Mouse (Mus musculus): Measurements from ENCODE around the gene Tmem119. TPM values are rescaled to one million over a fixed set of nuclear protein-coding genes. Genes with fewer than 3 reads are reported as not detected.

Tmem119 gene
- polyA plus RNA-seq, 1 experiment from 2014 or later, result 51.1 TPM

DNA sequence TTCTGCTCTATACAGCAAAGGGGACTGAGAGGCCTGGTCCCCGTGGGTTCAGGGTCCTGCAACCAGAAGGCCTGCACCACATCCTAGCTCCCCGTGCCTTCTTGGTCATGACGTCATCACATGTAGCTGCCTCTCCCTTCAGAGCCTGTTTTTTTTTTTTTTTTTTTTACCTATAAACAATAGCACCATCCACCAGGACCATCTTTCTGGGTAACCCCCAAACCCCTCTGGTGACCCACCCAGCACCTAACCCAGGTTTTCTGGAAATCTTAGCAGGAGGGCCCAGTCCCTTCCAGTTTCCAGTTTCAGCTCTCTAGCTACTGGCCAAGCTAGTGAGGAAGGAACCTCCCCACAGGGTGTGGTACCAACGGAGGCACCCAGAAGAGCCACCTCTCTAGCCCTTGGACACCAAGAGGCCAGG is 27.7 kb upstream of the Tmem119 start:
- no peak overlapping the region for H3K4me2 ChIP-seq (ENCODE audit: low read depth, low read length)
- no peaks in the 10 kb centered on the region for H3K4me1 ChIP-seq (replicated peaks; ENCODE audit: control insufficient read depth, insufficient read depth, low read length)
- H3K27me3 ChIP-seq (ENCODE audit: control insufficient read depth, insufficient read depth, low read depth, low read length), result no peaks in the 10 kb centered on the region; the same call in 1 of the 2 replicates
- H3K4me3 ChIP-seq (ENCODE audit: low read length), result no peak overlapping the region
- H3K36me3 ChIP-seq (ENCODE audit: control insufficient read depth, insufficient read depth, low read length), result no peaks in the 10 kb centered on the region
- 32% methylated on average over 3 of the region's 4 CpGs for WGBS
- no peak overlapping the region for H3K27ac ChIP-seq (ENCODE audit: low read length)
- H3K9ac ChIP-seq (ENCODE audit: low read length), result no peak overlapping the region
- ATAC-seq (ENCODE audit: low read depth), result no peak; the same call in 1 of the 2 replicates
- no peaks in the 10 kb centered on the region for H3K9me3 ChIP-seq (ENCODE audit: control insufficient read depth, low read length)

DNA sequence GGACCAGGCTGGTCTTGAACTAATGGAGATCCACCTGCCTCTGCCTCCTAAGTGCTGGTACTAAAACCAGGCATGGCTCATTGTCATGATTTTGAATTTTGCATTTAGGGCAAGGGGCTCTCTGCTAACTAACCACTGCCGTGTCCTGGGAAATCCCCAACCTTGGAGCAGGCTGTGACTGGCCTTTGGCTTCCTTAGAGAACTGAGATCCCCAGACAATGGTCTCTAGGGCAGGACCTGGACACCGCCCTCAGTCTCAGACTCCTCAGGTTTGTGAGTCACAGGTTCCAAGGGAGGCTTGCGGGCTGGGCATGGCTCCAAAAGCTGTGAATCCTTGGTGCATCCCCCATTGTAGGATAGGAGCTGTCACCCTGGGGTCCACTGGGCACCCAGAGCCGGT is 26.3 kb upstream of the Tmem119 start:
- Histone ChIP-seq H3K4me3 (ENCODE audit: low read length) (no peak overlapping the region), H3K9ac (ENCODE audit: low read length) (no peak overlapping the region), H3K36me3 (ENCODE audit: control insufficient read depth, insufficient read depth, low read length) (no peaks in the 10 kb centered on the region), H3K9me3 (ENCODE audit: control insufficient read depth, low read length) (no peaks in the 10 kb centered on the region), H3K27me3 (ENCODE audit: control insufficient read depth, insufficient read depth, low read depth, low read length) (no peaks in the 10 kb centered on the region; the same call in 1 of the 2 replicates), H3K27ac (ENCODE audit: low read length) (no peak overlapping the region), H3K4me1 (replicated peaks; ENCODE audit: control insufficient read depth, insufficient read depth, low read length) (no peaks in the 10 kb centered on the region), H3K4me2 (ENCODE audit: low read depth, low read length) (no peak overlapping the region)
- WGBS, result 82% methylated on average over 4 of the region's 4 CpGs
- no peak for ATAC-seq (ENCODE audit: low read depth)

DNA sequence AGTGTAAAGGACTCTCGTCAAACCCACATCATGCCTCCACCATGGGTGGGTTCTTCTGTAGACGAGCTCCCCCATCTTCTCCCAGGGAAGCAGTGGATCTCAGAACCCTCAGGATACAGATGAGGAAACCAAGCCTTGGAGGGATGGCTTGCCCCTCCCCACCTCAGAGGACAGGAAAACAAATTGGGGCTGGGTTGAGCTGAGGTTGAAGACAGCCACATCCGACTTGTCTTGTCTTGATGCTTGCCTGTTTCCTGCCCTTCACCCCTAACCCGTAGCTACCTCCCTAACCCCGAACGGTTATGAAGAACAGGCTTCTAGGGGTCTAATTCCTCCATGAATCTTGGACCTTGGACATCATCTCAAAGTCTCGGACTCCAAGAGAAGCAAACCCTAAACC is 25.2 kb upstream of the Tmem119 start:
- Histone ChIP-seq H3K9ac (ENCODE audit: low read length) (no peak overlapping the region), H3K9me3 (ENCODE audit: control insufficient read depth, low read length) (no peaks in the 10 kb centered on the region), H3K27ac (ENCODE audit: low read length) (no peak overlapping the region), H3K36me3 (ENCODE audit: control insufficient read depth, insufficient read depth, low read length) (no peaks in the 10 kb centered on the region), H3K27me3 (ENCODE audit: control insufficient read depth, insufficient read depth, low read depth, low read length) (no peaks in the 10 kb centered on the region; the same call in 1 of the 2 replicates), H3K4me2 (ENCODE audit: low read depth, low read length) (no peak overlapping the region), H3K4me1 (replicated peaks; ENCODE audit: control insufficient read depth, insufficient read depth, low read length) (no peaks in the 10 kb centered on the region), H3K4me3 (ENCODE audit: low read length) (no peak overlapping the region)
- 66% methylated on average over 7 of the region's 7 CpGs for WGBS
- ATAC-seq (ENCODE audit: low read depth), result no peak

DNA sequence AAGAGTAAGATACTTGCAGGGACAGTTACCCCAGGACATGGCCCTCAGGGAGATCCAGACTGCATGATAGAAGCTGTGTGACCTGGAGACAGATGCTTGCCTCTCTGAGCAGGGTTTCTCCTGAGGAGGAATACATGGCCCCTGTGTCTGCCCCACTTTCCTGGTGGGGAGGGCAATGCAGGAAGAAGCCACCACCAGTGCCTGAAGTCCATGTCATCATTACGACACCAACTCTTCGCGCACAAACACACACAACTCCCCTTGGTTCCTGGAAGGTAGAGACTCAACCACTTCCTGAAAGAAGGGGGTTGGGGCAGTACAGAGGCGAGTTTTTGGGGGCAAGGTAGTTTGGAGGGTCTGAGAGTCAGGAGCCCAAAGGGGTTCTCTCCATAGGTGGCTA is 23.9 kb upstream of the Tmem119 start:
- Histone ChIP-seq H3K9ac (ENCODE audit: low read length) (no peak overlapping the region), H3K27ac (ENCODE audit: low read length) (no peak overlapping the region), H3K4me2 (ENCODE audit: low read depth, low read length) (no peak overlapping the region), H3K4me1 (replicated peaks; ENCODE audit: control insufficient read depth, insufficient read depth, low read length) (no peaks in the 10 kb centered on the region), H3K9me3 (ENCODE audit: control insufficient read depth, low read length) (no peaks in the 10 kb centered on the region), H3K27me3 (ENCODE audit: control insufficient read depth, insufficient read depth, low read depth, low read length) (no peaks in the 10 kb centered on the region; the same call in 1 of the 2 replicates), H3K36me3 (ENCODE audit: control insufficient read depth, insufficient read depth, low read length) (no peaks in the 10 kb centered on the region), H3K4me3 (ENCODE audit: low read length) (no peak overlapping the region)
- WGBS, result 81% methylated on average over 4 of the region's 4 CpGs
- no peak for ATAC-seq (ENCODE audit: low read depth)

DNA sequence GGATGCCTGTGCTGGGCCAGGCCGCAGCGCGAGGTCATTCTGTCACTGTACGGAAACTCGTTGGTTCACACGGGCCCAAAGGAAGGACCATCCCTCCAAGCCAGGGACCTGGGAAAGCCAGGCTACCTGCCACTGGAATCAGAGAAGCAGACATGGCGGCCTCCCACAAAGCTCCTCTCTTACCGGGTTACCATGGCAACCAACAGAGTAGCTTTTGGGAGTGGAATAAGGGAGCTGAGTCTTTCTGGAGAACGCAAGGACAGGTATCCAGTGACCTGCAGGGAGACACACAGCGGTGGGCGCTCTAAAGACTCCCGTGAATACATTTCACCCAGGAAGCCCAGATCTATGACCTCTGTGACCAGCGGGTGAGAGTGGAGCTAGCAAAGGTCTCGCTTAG is 18.3 kb upstream of the Tmem119 start:
- no peaks in the 10 kb centered on the region; the same call in 1 of the 2 replicates for H3K27me3 ChIP-seq (ENCODE audit: control insufficient read depth, insufficient read depth, low read depth, low read length)
- WGBS, result 59% methylated on average over 14 of the region's 14 CpGs
- no peak overlapping the region for H3K4me3 ChIP-seq (ENCODE audit: low read length)
- no peak overlapping the region for H3K4me2 ChIP-seq (ENCODE audit: low read depth, low read length)
- H3K9ac ChIP-seq (ENCODE audit: low read length), result no peak overlapping the region
- no peaks in the 10 kb centered on the region for H3K9me3 ChIP-seq (ENCODE audit: control insufficient read depth, low read length)
- H3K27ac ChIP-seq (ENCODE audit: low read length), result no peak overlapping the region
- no peak for ATAC-seq (ENCODE audit: low read depth)
- H3K4me1 ChIP-seq (replicated peaks; ENCODE audit: control insufficient read depth, insufficient read depth, low read length), result no peaks in the 10 kb centered on the region
- H3K36me3 ChIP-seq (ENCODE audit: control insufficient read depth, insufficient read depth, low read length), result no peaks in the 10 kb centered on the region

DNA sequence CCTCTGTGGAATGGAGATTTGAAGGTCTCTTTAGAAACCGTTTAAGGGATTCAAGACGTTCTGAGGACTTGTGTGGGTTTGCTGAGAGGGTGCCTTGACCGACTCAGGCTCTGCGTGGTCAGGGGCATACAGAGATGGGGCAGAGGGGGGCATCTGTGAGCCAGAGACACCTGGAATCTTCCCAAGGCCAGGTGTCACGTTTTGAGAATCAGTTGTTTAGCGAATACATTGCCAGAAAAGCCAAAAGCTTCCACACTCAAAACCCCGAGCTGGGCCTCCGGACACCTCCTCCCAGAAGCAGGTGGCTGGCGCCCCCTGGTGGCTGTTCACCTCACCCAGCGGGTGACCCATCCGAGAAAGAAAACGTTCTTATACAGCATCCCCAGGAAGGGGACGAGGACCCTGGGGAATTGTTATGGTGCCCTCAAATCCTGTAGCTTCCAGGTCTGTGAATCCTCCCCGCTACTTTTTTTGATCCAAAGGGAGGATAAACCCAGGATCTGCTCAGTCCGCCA is 15.4 kb upstream of the Tmem119 start:
- ATAC-seq (ENCODE audit: low read depth), result peak; percentile 59; the same call in 1 of the 2 replicates
- WGBS, result 11% methylated on average over 15 of the region's 15 CpGs
- Histone ChIP-seq H3K9ac (ENCODE audit: low read length) (peak overlapping the region; percentile 32; the same call in 1 of the 2 replicates), H3K4me3 (ENCODE audit: low read length) (no peak overlapping the region), H3K4me1 (replicated peaks; ENCODE audit: control insufficient read depth, insufficient read depth, low read length) (no peaks in the 10 kb centered on the region), H3K36me3 (ENCODE audit: control insufficient read depth, insufficient read depth, low read length) (no peaks in the 10 kb centered on the region), H3K4me2 (ENCODE audit: low read depth, low read length) (no peak overlapping the region), H3K9me3 (ENCODE audit: control insufficient read depth, low read length) (no peaks in the 10 kb centered on the region), H3K27ac (ENCODE audit: low read length) (no peak overlapping the region), H3K27me3 (ENCODE audit: control insufficient read depth, insufficient read depth, low read depth, low read length) (no peaks in the 10 kb centered on the region; the same call in 1 of the 2 replicates)

DNA sequence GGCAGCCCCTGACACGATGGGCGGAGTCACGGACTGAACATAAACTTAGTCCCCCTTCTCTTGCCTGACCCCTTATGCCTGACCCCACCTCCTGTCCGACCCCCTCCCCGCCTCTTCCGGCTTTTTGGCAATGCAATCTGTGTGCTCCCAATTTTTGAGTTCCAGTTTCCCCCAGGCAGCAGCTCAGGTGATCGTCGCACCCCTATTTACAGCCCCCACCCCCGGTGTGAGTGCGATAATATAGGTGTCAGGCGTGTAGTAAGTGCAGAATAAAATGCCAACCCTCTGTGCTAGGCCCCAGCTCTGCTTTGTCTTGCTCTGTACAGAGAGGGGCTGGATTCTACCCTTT is 14.7 kb upstream of the Tmem119 start:
- no peaks in the 10 kb centered on the region for H3K36me3 ChIP-seq (ENCODE audit: control insufficient read depth, insufficient read depth, low read length)
- no peaks in the 10 kb centered on the region; the same call in 1 of the 2 replicates for H3K27me3 ChIP-seq (ENCODE audit: control insufficient read depth, insufficient read depth, low read depth, low read length)
- no peak overlapping the region for H3K27ac ChIP-seq (ENCODE audit: low read length)
- H3K4me3 ChIP-seq (ENCODE audit: low read length), result no peak overlapping the region
- ATAC-seq (ENCODE audit: low read depth), result no peak
- WGBS, result 51% methylated on average over 11 of the region's 11 CpGs
- no peak overlapping the region for H3K4me2 ChIP-seq (ENCODE audit: low read depth, low read length)
- no peaks in the 10 kb centered on the region for H3K4me1 ChIP-seq (replicated peaks; ENCODE audit: control insufficient read depth, insufficient read depth, low read length)
- H3K9me3 ChIP-seq (ENCODE audit: control insufficient read depth, low read length), result no peaks in the 10 kb centered on the region
- H3K9ac ChIP-seq (ENCODE audit: low read length), result no peak overlapping the region

DNA sequence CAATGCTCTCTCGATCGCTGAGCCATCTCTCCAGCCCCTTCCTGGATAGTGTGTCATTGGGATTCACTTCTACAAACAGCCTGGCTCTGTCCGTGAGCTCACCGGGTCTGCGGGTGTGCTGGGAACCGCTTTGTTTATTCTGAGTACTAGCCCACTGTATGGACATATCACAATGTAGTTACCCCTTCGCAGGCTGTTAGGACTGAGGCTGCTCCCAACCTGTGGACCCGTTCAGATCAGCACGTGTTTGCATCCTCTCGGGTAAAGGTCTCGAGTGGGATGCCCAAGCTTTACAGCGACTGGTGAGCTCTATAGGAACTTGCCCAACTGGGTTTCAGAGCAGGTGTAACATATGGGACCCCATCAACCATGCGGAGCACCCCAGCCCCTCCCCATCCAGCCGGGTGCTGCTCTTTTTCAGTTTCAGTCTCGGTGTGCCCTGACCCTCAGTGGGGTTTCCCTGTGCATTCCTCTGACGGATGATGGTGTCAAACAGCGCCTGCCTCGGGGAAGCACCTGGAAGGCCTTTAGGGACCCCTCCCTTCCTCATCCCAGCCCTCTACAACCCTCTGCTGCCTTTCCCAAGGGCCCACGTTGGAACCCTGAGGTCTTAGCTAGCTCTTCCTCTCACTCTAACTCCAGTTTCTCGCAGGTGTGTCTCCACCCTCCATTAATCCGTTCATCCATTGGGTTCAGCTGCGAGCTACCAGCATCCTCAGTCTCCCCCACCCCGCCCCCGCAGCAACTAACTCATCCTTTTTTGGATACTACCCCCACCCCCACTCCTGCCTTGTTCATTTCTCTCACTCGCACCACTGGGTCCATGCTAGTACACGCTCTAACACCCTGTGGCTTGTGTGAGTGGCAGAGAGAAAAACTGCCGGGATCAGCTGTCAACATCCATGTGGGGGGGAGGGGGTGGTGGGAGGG is 14.1 kb upstream of the Tmem119 start:
- Histone ChIP-seq H3K9me3 (ENCODE audit: control insufficient read depth, low read length) (no peaks in the 10 kb centered on the region), H3K4me1 (replicated peaks; ENCODE audit: control insufficient read depth, insufficient read depth, low read length) (no peaks in the 10 kb centered on the region), H3K36me3 (ENCODE audit: control insufficient read depth, insufficient read depth, low read length) (no peaks in the 10 kb centered on the region), H3K27me3 (ENCODE audit: control insufficient read depth, insufficient read depth, low read depth, low read length) (no peaks in the 10 kb centered on the region; the same call in 1 of the 2 replicates), H3K9ac (ENCODE audit: low read length) (no peak overlapping the region), H3K27ac (ENCODE audit: low read length) (no peak overlapping the region), H3K4me3 (ENCODE audit: low read length) (no peak overlapping the region), H3K4me2 (ENCODE audit: low read depth, low read length) (no peak overlapping the region)
- 30% methylated on average over 27 of the region's 27 CpGs for WGBS
- 0 out of 2 replicates have a peak, but pooled peaks have one; percentile 23 for ATAC-seq (ENCODE audit: low read depth)

DNA sequence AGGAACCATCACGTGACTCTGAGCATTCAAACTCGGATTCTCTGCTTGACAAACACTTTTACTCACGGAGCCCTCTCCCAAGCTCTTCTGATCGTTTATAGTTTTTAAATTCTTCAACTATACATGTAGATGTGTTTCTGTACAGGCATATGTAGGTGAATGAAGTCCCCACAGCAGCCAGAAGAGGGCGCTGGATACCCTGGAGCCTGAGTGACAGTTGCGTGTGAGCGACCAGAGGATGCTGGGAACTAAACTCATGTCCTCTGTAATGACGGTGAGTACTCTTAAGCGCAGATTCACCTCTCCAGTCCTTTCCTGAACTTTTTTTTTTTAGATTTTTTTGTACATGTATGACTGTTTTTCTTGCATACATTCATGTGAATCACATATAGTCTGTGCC is 13.3 kb upstream of the Tmem119 start:
- H3K36me3 ChIP-seq (ENCODE audit: control insufficient read depth, insufficient read depth, low read length), result no peaks in the 10 kb centered on the region
- no peak for ATAC-seq (ENCODE audit: low read depth)

More for the DNA sequence above, 13.3 kb upstream of the Tmem119 start:
- Histone ChIP-seq H3K27me3 (ENCODE audit: control insufficient read depth, insufficient read depth, low read depth, low read length) (no peaks in the 10 kb centered on the region; the same call in 1 of the 2 replicates), H3K4me2 (ENCODE audit: low read depth, low read length) (no peak overlapping the region), H3K9me3 (ENCODE audit: control insufficient read depth, low read length) (no peaks in the 10 kb centered on the region), H3K4me1 (replicated peaks; ENCODE audit: control insufficient read depth, insufficient read depth, low read length) (no peaks in the 10 kb centered on the region), H3K9ac (ENCODE audit: low read length) (no peak overlapping the region), H3K4me3 (ENCODE audit: low read length) (no peak overlapping the region), H3K27ac (ENCODE audit: low read length) (no peak overlapping the region)
- WGBS, result 18% methylated on average over 9 of the region's 9 CpGs

Data from lung, embryonic 16.5 days (tissue).